ENCODE assay signal across 22 mouse cellular contexts in genomic region chr6:126203366-126203765, GRCm38 (mm10). TPM values are rescaled to one million over a fixed set of nuclear protein-coding genes. Genes with fewer than 3 reads are reported as not detected.
DNase-seq lines count a peak whose midpoint lies in the region; ATAC-seq and TF ChIP-seq lines count a peak whose summit lies in the region.
"Had no signal": no experiment of that assay in that cellular context is flagged by ENCODE, and none has a peak within 500 bp of the region (broad histone marks: within the 10 kb centered on the region; RNA-seq: fewer than 3 reads in every experiment).

No protein-coding gene starts in this region.

- H3K9ac ChIP-seq in heart, embryonic 13.5 days = no peak overlapping the region
- H3K9ac ChIP-seq in intestine, embryonic 15.5 days = no peak overlapping the region
- H3K9ac ChIP-seq in intestine, postnatal 0 days (ENCODE audit: low read depth, low read length) = no peak overlapping the region
- H3K9ac ChIP-seq in neural tube, embryonic 13.5 days = no peak overlapping the region
- H3K9ac ChIP-seq: embryonic facial prominence, embryonic 15.5 days; hindbrain, embryonic 14.5 days had no signal

- TF ChIP-seq CTCF in intestine, postnatal 0 days (IDR thresholded peaks at IDR 0.05; ENCODE audit: low read depth) = no peak

- WGBS in heart, embryonic 13.5 days = 72% methylated on average over 4 of the region's 4 CpGs
- WGBS in intestine, embryonic 15.5 days = 54% methylated on average over 4 of the region's 4 CpGs
- WGBS in intestine, postnatal 0 days = 45% methylated on average over 4 of the region's 4 CpGs
- WGBS in neural tube, embryonic 13.5 days = 84% methylated on average over 4 of the region's 4 CpGs

- H3K9me3 ChIP-seq in heart, embryonic 13.5 days = no peaks in the 10 kb centered on the region
- no peaks in the 10 kb centered on the region for H3K9me3 ChIP-seq in intestine, embryonic 15.5 days
- H3K9me3 ChIP-seq in intestine, postnatal 0 days (ENCODE audit: control insufficient read depth) = no peaks in the 10 kb centered on the region
- H3K9me3 ChIP-seq in neural tube, embryonic 13.5 days = no peaks in the 10 kb centered on the region
- H3K9me3 ChIP-seq: embryonic facial prominence, embryonic 15.5 days; forebrain, embryonic 10.5 days; hindbrain, embryonic 10.5 days had no signal

- no peak overlapping the region for H3K27ac ChIP-seq in heart, embryonic 13.5 days (replicated peaks)
- no peak overlapping the region for H3K27ac ChIP-seq in intestine, embryonic 15.5 days
- no peak overlapping the region for H3K27ac ChIP-seq in intestine, postnatal 0 days (ENCODE audit: low read depth, low read length)
- peak overlapping the region; percentile 63 for H3K27ac ChIP-seq in neural tube, embryonic 13.5 days (replicated peaks)
- H3K27ac ChIP-seq: embryonic facial prominence, embryonic 15.5 days; forebrain, embryonic 10.5 days; gastrocnemius, adult 2 months; hindbrain, embryonic 10.5 days; hindbrain, embryonic 14.5 days had no signal

- H3K36me3 ChIP-seq in heart, embryonic 13.5 days = no peaks in the 10 kb centered on the region
- H3K36me3 ChIP-seq in intestine, embryonic 15.5 days = no peaks in the 10 kb centered on the region
- no peaks in the 10 kb centered on the region for H3K36me3 ChIP-seq in intestine, postnatal 0 days (ENCODE audit: control insufficient read depth, insufficient read depth)
- H3K36me3 ChIP-seq in neural tube, embryonic 13.5 days = no peaks in the 10 kb centered on the region
- H3K36me3 ChIP-seq: embryonic facial prominence, embryonic 15.5 days; forebrain, embryonic 10.5 days; hindbrain, embryonic 10.5 days had no signal

- H3K4me2 ChIP-seq in heart, embryonic 13.5 days = 0 out of 2 replicates have a peak overlapping the region, but pooled peaks have one; percentile 31
- H3K4me2 ChIP-seq in intestine, embryonic 15.5 days (replicated peaks) = no peak overlapping the region
- no peak overlapping the region for H3K4me2 ChIP-seq in intestine, postnatal 0 days (replicated peaks; ENCODE audit: low read depth)
- H3K4me2 ChIP-seq in neural tube, embryonic 13.5 days = no peak overlapping the region
- H3K4me2 ChIP-seq: embryonic facial prominence, embryonic 15.5 days; hindbrain, embryonic 14.5 days had no signal

- H3K4me3 ChIP-seq in heart, embryonic 13.5 days = no peak overlapping the region
- H3K4me3 ChIP-seq in intestine, embryonic 15.5 days (replicated peaks) = no peak overlapping the region
- H3K4me3 ChIP-seq in intestine, postnatal 0 days (ENCODE audit: low read depth, low read length) = no peak overlapping the region
- no peak overlapping the region for H3K4me3 ChIP-seq in neural tube, embryonic 13.5 days
- H3K4me3 ChIP-seq: embryonic facial prominence, embryonic 15.5 days; erythroblast, embryonic 14.5 days; forebrain, embryonic 10.5 days; gastrocnemius, adult 2 months; hindbrain, embryonic 10.5 days had no signal

- H3K27me3 ChIP-seq in heart, embryonic 13.5 days (replicated peaks) = 0 out of 2 replicates have a peak, but pooled peaks cover 8% of the 10 kb centered on the region
- H3K27me3 ChIP-seq in intestine, embryonic 15.5 days (replicated peaks) = no peaks in the 10 kb centered on the region
- no peaks in the 10 kb centered on the region for H3K27me3 ChIP-seq in intestine, postnatal 0 days (replicated peaks; ENCODE audit: control insufficient read depth, insufficient read depth, low read length)
- no peaks in the 10 kb centered on the region for H3K27me3 ChIP-seq in neural tube, embryonic 13.5 days
- H3K27me3 ChIP-seq: embryonic facial prominence, embryonic 15.5 days had no signal

- ATAC-seq in heart, embryonic 13.5 days (ENCODE audit: extremely low read depth, insufficient number of reproducible peaks, low FRiP score, low TSS enrichment) = no peak
- ATAC-seq in intestine, embryonic 15.5 days = 0 out of 2 replicates have a peak, but pooled peaks have one; percentile 12
- no peak for ATAC-seq in intestine, postnatal 0 days
- peak; percentile 58; the same call in 1 of the 2 replicates for ATAC-seq in neural tube, embryonic 13.5 days (ENCODE audit: low read depth)
- ATAC-seq: forebrain, embryonic 14.5 days; inflammation-experienced regulatory T-cells, adult 6 months had no signal

- no peak for DNase-seq in heart, postnatal 4 days
- DNase-seq in neural tube, embryonic 10.5 days (ENCODE audit: extremely low spot score, low spot score) = no peak
- DNase-seq in right cerebral cortex, postnatal 14 days = no peak
- DNase-seq: adrenal gland, adult 2 months; adrenal gland, postnatal 25 days; cerebellum, adult 18-20 months; cerebellum, adult 9-11 months; cerebellum, postnatal 36 days; gastrocnemius, adult 2 months; gastrocnemius, postnatal 25 days had no signal

- peaks cover 16% of the 10 kb centered on the region for H3K4me1 ChIP-seq in heart, embryonic 13.5 days
- no peaks in the 10 kb centered on the region for H3K4me1 ChIP-seq in intestine, embryonic 15.5 days (replicated peaks)
- H3K4me1 ChIP-seq in intestine, postnatal 0 days (replicated peaks; ENCODE audit: control insufficient read depth, insufficient read depth, low read length) = no peaks in the 10 kb centered on the region
- H3K4me1 ChIP-seq in neural tube, embryonic 13.5 days (replicated peaks) = peaks cover 14% of the 10 kb centered on the region
- H3K4me1 ChIP-seq: forebrain, embryonic 10.5 days; hindbrain, embryonic 10.5 days had no signal

RNA-seq across cellular contexts. Expression of gene Ntf3, which starts 36.7 kb away (rescaled TPM):
- 7.4 and 8.9 TPM in 2 replicates for polyA plus RNA-seq in heart, embryonic 13.5 days (2015; fragmentation: Nextera tagmentation; extraction: Ambion mirVana)
- total RNA-seq in heart, postnatal 4 days (2021) = 1 to 10 TPM; 3.1 to 3.2 TPM
- 6.5 and 7.8 TPM in 2 replicates for polyA plus RNA-seq in intestine, embryonic 15.5 days (2015; fragmentation: Nextera tagmentation; extraction: Ambion mirVana)
- 7.2 and 8.1 TPM in 2 replicates for polyA plus RNA-seq in intestine, postnatal 0 days (2015; fragmentation: Nextera tagmentation; extraction: Ambion mirVana)
- polyA plus RNA-seq in neural tube, embryonic 13.5 days (2015; fragmentation: Nextera tagmentation; extraction: Ambion mirVana) = 8.3 and 9.9 TPM in 2 replicates
- total RNA-seq: granulocyte monocyte progenitor cell, adult 5-6 weeks had no signal
- polyA plus RNA-seq: erythroblast, embryonic 14.5 days; inflammation-experienced regulatory T-cells, adult 6 months had no signal

Comparison
In these comparisons a context has a peak if more than half of its experiments do, and no peak if none do; other contexts are left out.
1. ATAC-seq: peak in intestine, embryonic 15.5 days (single experiment) and neural tube, embryonic 13.5 days (single experiment); none in heart, embryonic 13.5 days (single experiment) and intestine, postnatal 0 days (single experiment).